Mouse (Mus musculus): ENCODE results near the gene Hal.
"Not testable (repeated sequence)": the region's sequence is repeated elsewhere in the genome, so short reads cannot be mapped to it uniquely, and the experiment has no call there.

Gene Hal

DNA sequence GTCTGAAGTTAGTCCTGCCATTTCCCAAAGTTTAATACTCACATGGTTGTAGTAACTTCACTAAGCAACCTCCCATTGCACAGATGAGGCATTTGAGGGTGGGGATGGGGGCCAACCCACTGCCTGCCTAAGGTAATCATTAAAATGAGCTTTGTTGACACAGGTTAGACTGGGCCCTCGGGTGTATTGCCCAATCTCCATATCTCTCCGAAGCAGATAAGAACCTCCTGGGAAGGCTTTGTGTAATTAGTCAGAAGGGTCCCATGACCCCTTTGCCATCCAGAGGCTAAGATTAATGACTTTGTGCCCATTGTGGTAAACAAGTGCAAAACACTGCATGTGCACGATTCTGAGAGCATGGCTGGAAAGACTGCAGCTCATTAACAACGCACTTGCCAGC is 29.2 kb downstream of the Hal start:
- DNase-seq (ENCODE audit: low spot score) = no peak

GRCm38 (mm10) chr10:93518186-93518585 is 29.6 kb downstream of the Hal start:
- DNase-seq (ENCODE audit: low spot score) = no peak

GRCm38 (mm10) chr10:93518620-93519019 is 30.1 kb downstream of the Hal start:
- DNase-seq (ENCODE audit: low spot score) = no peak

- DNase-seq (ENCODE audit: low spot score) = no peak
Measured at GRCm38 (mm10) chr10:93519159-93519558, 30.6 kb downstream of the Hal start.

- no peak for DNase-seq (ENCODE audit: low spot score)
Measured at GRCm38 (mm10) chr10:93519756-93520155, 31.2 kb downstream of the Hal start.

GRCm38 (mm10) chr10:93520994-93521393 is 32.4 kb downstream of the Hal start:
- no peak for DNase-seq (ENCODE audit: low spot score)

GRCm38 (mm10) chr10:93525329-93525728 is 36.8 kb downstream of the Hal start:
- no peak for DNase-seq (ENCODE audit: low spot score)

- DNase-seq (ENCODE audit: low spot score) = no peak
Measured at GRCm38 (mm10) chr10:93538287-93538686, 49.7 kb downstream of the Hal start.

GRCm38 (mm10) chr10:93538818-93539217 is 50.2 kb downstream of the Hal start:
- no peak for DNase-seq (ENCODE audit: low spot score)

- peak; percentile 27 for DNase-seq (ENCODE audit: low spot score)
Measured at GRCm38 (mm10) chr10:93539775-93540430, 51.3 kb downstream of the Hal start, which contains the start of gene Amdhd1. TSS of gene Amdhd1 (minus strand) at chr10:93540033.

GRCm38 (mm10) chr10:93540431-93541210 is 52.1 kb downstream of the Hal start, which contains the start of gene Ccdc38:
TSS of gene Ccdc38 (plus strand) at chr10:93540632.
- DNase-seq (ENCODE audit: low spot score) = no peak

- DNase-seq (ENCODE audit: low spot score) = no peak
Measured at GRCm38 (mm10) chr10:93541585-93541984, 53.0 kb downstream of the Hal start.

DNA sequence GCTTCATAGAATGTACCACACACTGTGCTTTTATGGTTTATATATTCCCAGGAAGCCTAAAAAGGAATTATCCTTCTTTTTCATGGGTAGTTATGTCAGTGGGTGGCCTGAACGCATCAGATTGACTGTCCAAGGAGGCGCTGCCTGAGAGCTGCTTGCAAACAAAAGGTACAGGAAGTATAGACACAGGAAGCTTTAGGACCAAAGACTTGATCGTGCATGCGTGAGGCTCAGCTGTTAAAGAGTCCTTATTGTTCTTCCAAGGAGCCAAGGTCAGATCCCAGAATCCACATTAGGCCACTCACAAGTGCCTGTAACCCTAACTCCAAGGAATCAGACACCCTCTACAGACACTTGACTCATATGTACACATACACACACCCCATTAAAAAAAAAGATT is 53.8 kb downstream of the Hal start:
- no peak for DNase-seq (ENCODE audit: low spot score)

- DNase-seq (ENCODE audit: low spot score) = no peak
Measured at GRCm38 (mm10) chr10:93543176-93543575, 54.6 kb downstream of the Hal start.

GRCm38 (mm10) chr10:93544172-93544571 is 55.6 kb downstream of the Hal start:
- DNase-seq (ENCODE audit: low spot score) = no peak

- no peak for DNase-seq (ENCODE audit: low spot score)
Measured at GRCm38 (mm10) chr10:93547741-93548270, 59.2 kb downstream of the Hal start.

- DNase-seq (ENCODE audit: low spot score) = peak; percentile 37
Measured at GRCm38 (mm10) chr10:93548991-93549390, 60.4 kb downstream of the Hal start.

- DNase-seq (ENCODE audit: low spot score) = no peak
Measured at GRCm38 (mm10) chr10:93549821-93550220, 61.3 kb downstream of the Hal start.

- no peak for DNase-seq (ENCODE audit: low spot score)
Measured at GRCm38 (mm10) chr10:93552596-93552995, 64.0 kb downstream of the Hal start.

DNA sequence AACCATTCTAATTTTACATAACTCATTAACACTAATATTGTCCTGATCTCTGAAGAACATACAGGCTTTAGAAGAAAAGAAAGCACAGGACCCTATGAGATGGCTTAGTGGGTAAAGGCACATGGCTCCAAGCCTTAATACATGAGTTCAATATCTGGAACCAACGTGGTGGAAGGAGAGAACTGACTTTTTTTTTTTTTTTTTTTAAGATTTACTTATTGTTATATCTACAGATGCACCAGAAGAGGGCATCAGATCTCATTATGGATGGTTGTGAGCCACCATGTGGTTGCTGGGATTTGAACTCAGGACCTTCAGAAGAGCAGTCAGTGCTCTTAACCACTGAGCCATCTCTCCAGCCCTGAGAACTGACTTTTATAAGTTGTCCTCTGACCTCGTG is 69.4 kb downstream of the Hal start:
- not testable (repeated sequence) for DNase-seq (ENCODE audit: low spot score)

GRCm38 (mm10) chr10:93559786-93560185 is 71.2 kb downstream of the Hal start:
- no peak for DNase-seq (ENCODE audit: low spot score)

- no peak for DNase-seq (ENCODE audit: low spot score)
Measured at GRCm38 (mm10) chr10:93564518-93565090, 76.0 kb downstream of the Hal start.

- DNase-seq (ENCODE audit: low spot score) = no peak
Measured at GRCm38 (mm10) chr10:93567066-93567465, 78.5 kb downstream of the Hal start.

All from ovary, postnatal 10 days (tissue).